In the genomic region with DNA sequence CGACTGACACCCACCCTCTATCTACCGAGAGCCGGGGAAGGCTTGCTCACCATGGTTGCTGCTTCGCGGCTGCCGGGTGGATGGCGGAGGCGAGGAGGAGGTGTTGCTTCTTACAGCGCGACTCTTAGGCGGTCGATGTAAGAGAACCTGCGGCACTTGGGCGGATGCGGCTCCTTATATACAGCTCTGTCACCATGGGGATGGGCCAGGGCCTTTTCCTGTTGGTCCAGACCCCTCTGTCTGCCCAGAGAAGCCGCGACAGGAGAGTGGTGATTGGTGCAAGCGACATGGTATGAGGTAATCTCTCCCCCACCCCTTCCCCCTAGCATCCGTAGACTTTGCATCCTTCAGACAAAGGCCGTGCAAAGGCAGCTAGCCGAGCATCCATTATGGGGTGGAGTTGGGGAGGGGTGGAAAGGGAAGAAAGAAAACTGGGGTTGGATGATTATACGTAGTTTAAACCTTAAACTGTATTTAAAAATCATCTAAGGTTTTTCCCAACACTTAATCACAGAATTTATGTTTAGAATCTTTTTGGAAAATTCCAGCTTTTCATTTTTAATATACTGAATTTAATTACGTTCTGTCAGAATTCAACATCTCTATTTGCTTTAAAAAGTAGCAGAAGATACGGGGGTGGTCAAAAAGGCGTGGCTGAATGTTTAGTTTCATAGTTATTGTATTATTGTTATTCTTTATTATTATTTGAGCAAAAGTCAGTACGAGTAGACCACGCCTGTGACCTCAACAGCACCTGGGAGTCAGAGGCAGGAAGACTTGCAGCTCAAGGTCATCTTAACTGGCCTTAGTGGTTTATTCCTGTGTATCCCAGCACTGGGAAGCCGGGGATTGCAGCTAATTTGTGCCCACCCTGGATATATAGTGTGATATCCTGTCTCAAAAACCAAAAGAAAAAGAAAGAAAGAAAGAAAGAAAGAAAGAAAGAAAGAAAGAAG, we compare ENCODE assay signal across 8 mouse cellular contexts. TPM values are rescaled to one million over a fixed set of nuclear protein-coding genes. Genes with fewer than 3 reads are reported as not detected.
DNase-seq lines count a peak whose midpoint lies in the region; ATAC-seq and TF ChIP-seq lines count a peak whose summit lies in the region.

Gene Gm49450 (minus strand): TSS at position 151 of the 956 bp plus-strand sequence.
Gene Tuba1a (minus strand): TSS at position 303 of the 956 bp plus-strand sequence.

- H3K79me3 ChIP-seq in C2C12 (ENCODE audit: low read depth), result peaks cover 22% of the 10 kb centered on the region

- TF ChIP-seq CTCF in C2C12 (IDR thresholded peaks at IDR 0.05; ENCODE audit: control insufficient read depth, insufficient read depth, insufficient read length), result no peak
- TF ChIP-seq CTCF in midbrain, postnatal 0 days (IDR thresholded peaks at IDR 0.05), result no peak

- no peaks in the 10 kb centered on the region for H3K27me3 ChIP-seq in C2C12 (ENCODE audit: control insufficient read depth, insufficient read depth, insufficient read length)
- H3K27me3 ChIP-seq in heart, embryonic 10.5 days (ENCODE audit: insufficient read depth, poor library complexity, severe bottlenecking), result no peaks in the 10 kb centered on the region
- no peaks in the 10 kb centered on the region for H3K27me3 ChIP-seq in kidney, embryonic 14.5 days (ENCODE audit: control insufficient read depth, insufficient read depth, low read length)
- no peaks in the 10 kb centered on the region for H3K27me3 ChIP-seq in limb, embryonic 15.5 days
- H3K27me3 ChIP-seq in midbrain, postnatal 0 days (ENCODE audit: insufficient read depth, low read length), result no peaks in the 10 kb centered on the region

- 8% methylated on average over 28 of the region's 28 CpGs for WGBS in heart, embryonic 10.5 days
- 5% methylated on average over 28 of the region's 28 CpGs for WGBS in kidney, embryonic 14.5 days
- 5% methylated on average over 28 of the region's 28 CpGs for WGBS in limb, embryonic 15.5 days
- under 1% methylated on average over 28 of the region's 28 CpGs for WGBS in midbrain, postnatal 0 days

- H3K4me1 ChIP-seq in heart, embryonic 10.5 days, result peaks cover 22% of the 10 kb centered on the region
- H3K4me1 ChIP-seq in kidney, embryonic 14.5 days (ENCODE audit: control insufficient read depth, insufficient read depth, low read length), result peaks cover 14% of the 10 kb centered on the region; the same call in 1 of the 2 replicates
- peaks cover 16% of the 10 kb centered on the region for H3K4me1 ChIP-seq in limb, embryonic 15.5 days
- H3K4me1 ChIP-seq in midbrain, postnatal 0 days (ENCODE audit: insufficient read depth, low read length), result no peaks in the 10 kb centered on the region

- peaks cover 26% of the 10 kb centered on the region for H3K79me2 ChIP-seq in C2C12 (ENCODE audit: control insufficient read depth, insufficient read depth)

- peak within 1 kb of the TSS; percentile 75 for H3K9ac ChIP-seq in kidney, embryonic 14.5 days (ENCODE audit: low read depth, low read length)
- H3K9ac ChIP-seq in limb, embryonic 15.5 days, result peak within 1 kb of the TSS; percentile 95
- H3K9ac ChIP-seq in midbrain, postnatal 0 days (replicated peaks; ENCODE audit: low read length, poor library complexity, severe bottlenecking), result peak within 1 kb of the TSS; percentile 99

- H3K4me3 ChIP-seq in C2C12 (ENCODE audit: insufficient read depth, poor library complexity, severe bottlenecking), result peak within 1 kb of the TSS; percentile 99
- H3K4me3 ChIP-seq in heart, embryonic 10.5 days, result peak within 1 kb of the TSS; percentile 84
- peak within 1 kb of the TSS; percentile 54 for H3K4me3 ChIP-seq in kidney, embryonic 14.5 days (ENCODE audit: low read length)
- peak within 1 kb of the TSS; percentile 83 for H3K4me3 ChIP-seq in limb, embryonic 15.5 days
- H3K4me3 ChIP-seq in midbrain, postnatal 0 days (ENCODE audit: low read depth, low read length), result peak within 1 kb of the TSS; percentile 62

- peak within 1 kb of the TSS; percentile 91 for H3K27ac ChIP-seq in heart, embryonic 10.5 days
- H3K27ac ChIP-seq in kidney, embryonic 14.5 days (ENCODE audit: low read depth, low read length), result peak within 1 kb of the TSS; percentile 98
- H3K27ac ChIP-seq in limb, embryonic 15.5 days, result peak within 1 kb of the TSS; percentile 98
- H3K27ac ChIP-seq in midbrain, postnatal 0 days (ENCODE audit: low read depth, low read length), result peak within 1 kb of the TSS; percentile 94

- peak within 1 kb of the TSS; percentile 56 for H3ac ChIP-seq in C2C12 (ENCODE audit: control insufficient read depth, insufficient read length, low read depth)

- peak; percentile 75 for ATAC-seq in erythroblast, adult 5-6 weeks (replicated peaks; ENCODE audit: low FRiP score, poor library complexity, severe bottlenecking)
- peak; percentile 99 for ATAC-seq in kidney, embryonic 14.5 days (ENCODE audit: low FRiP score, low TSS enrichment)
- peak; percentile 98 for ATAC-seq in limb, embryonic 15.5 days (ENCODE audit: insufficient number of reproducible peaks, low FRiP score, low TSS enrichment, low read depth)
- peak; percentile 98 for ATAC-seq in midbrain, postnatal 0 days (ENCODE audit: low FRiP score)

- peak within 1 kb of the TSS; percentile 65 for H3K4me2 ChIP-seq in kidney, embryonic 14.5 days (replicated peaks; ENCODE audit: low read depth, low read length)
- H3K4me2 ChIP-seq in limb, embryonic 15.5 days, result peak within 1 kb of the TSS; percentile 55
- H3K4me2 ChIP-seq in midbrain, postnatal 0 days (ENCODE audit: low read depth, low read length, poor library complexity, severe bottlenecking), result peak within 1 kb of the TSS; percentile 83

- peaks cover 27% of the 10 kb centered on the region for H3K36me3 ChIP-seq in C2C12 (ENCODE audit: control insufficient read depth, insufficient read depth)
- H3K36me3 ChIP-seq in heart, embryonic 10.5 days, result peaks cover 14% of the 10 kb centered on the region
- peaks cover 12% of the 10 kb centered on the region for H3K36me3 ChIP-seq in kidney, embryonic 14.5 days (ENCODE audit: control insufficient read depth, insufficient read depth, low read length)
- H3K36me3 ChIP-seq in limb, embryonic 15.5 days, result peaks cover 9% of the 10 kb centered on the region; the same call in 1 of the 2 replicates
- peaks cover 13% of the 10 kb centered on the region; the same call in 1 of the 2 replicates for H3K36me3 ChIP-seq in midbrain, postnatal 0 days (ENCODE audit: insufficient read depth, low read length)

- H3K9me3 ChIP-seq in heart, embryonic 10.5 days, result no peaks in the 10 kb centered on the region
- no peaks in the 10 kb centered on the region for H3K9me3 ChIP-seq in kidney, embryonic 14.5 days (ENCODE audit: control insufficient read depth, low read length)
- no peaks in the 10 kb centered on the region for H3K9me3 ChIP-seq in limb, embryonic 15.5 days
- no peaks in the 10 kb centered on the region for H3K9me3 ChIP-seq in midbrain, postnatal 0 days (ENCODE audit: low read length)

- DNase-seq in brain, adult 2 months (ENCODE audit: low read depth, low spot score), result peak; percentile 100
- DNase-seq in heart, embryonic 10.5 days (ENCODE audit: low spot score), result peak; percentile 99
- DNase-seq in midbrain, postnatal 0 days (ENCODE audit: low spot score), result peak; percentile 99
- peak; percentile 67 to 76 for DNase-seq in spleen, postnatal 14 days (ENCODE audit: low spot score in 2 of 2)

TF ChIP-seq in C2C12, 6 proteins besides CTCF, POLR2A, EP300 and RAD21:
- TF ChIP-seq CEBPB (IDR thresholded peaks at IDR 0.05; ENCODE audit: low read depth) (peak; percentile 76), MAX (IDR thresholded peaks at IDR 0.05) (peak; percentile 37), MYOD1 (IDR thresholded peaks at IDR 0.05; ENCODE audit: control insufficient read depth, insufficient read length, low read depth) (no peak), FOSL1 (IDR thresholded peaks at IDR 0.05; ENCODE audit: insufficient read depth, low read length, poor library complexity, severe bottlenecking) (no peak), MYOG (IDR thresholded peaks at IDR 0.05; ENCODE audit: control insufficient read depth, extremely low read depth, insufficient read length) (no peak), USF1 (IDR thresholded peaks at IDR 0.05; ENCODE audit: low read depth) (no peak)

RNA-seq across cellular contexts. Expression of gene Gm49450, which starts in this region (rescaled TPM):
- polyA plus RNA-seq in C2C12 (2012; fragmentation: generic; extraction: Trizol), result 0.22 TPM
- total RNA-seq in erythroblast, adult 5-6 weeks (2015; ENCODE audit: low replicate concordance), result not detected in 2 replicates
- total RNA-seq in erythroblast, adult 5-6 weeks (2017; ENCODE audit: low replicate concordance), result 4.7 TPM in 1 of 2 replicates, not detected in the other
- not detected in 2 replicates for polyA plus RNA-seq in heart, embryonic 10.5 days (2016; fragmentation: Nextera tagmentation; extraction: Ambion mirVana)
- not detected in 2 replicates for polyA plus RNA-seq in kidney, embryonic 14.5 days (2014; fragmentation: Nextera tagmentation; extraction: Ambion mirVana)
- not detected in 2 replicates for polyA plus RNA-seq in limb, embryonic 15.5 days (2015; fragmentation: Nextera tagmentation; extraction: Ambion mirVana)
- total RNA-seq in midbrain, postnatal 0 days (2014; rRNA removed), result 1,797 and 2,945 TPM in 2 replicates
- not detected in 2 replicates for polyA plus RNA-seq in midbrain, postnatal 0 days (2015; fragmentation: Nextera tagmentation; extraction: Ambion mirVana)

RNA-seq across cellular contexts. Expression of gene Tuba1a, which starts in this region (rescaled TPM):
- 2,758 TPM for polyA plus RNA-seq in C2C12 (2012; fragmentation: generic; extraction: Trizol)
- total RNA-seq in erythroblast, adult 5-6 weeks (2015; ENCODE audit: low replicate concordance), result 15.3 and 19.6 TPM in 2 replicates
- total RNA-seq in erythroblast, adult 5-6 weeks (2017; ENCODE audit: low replicate concordance), result 4.3 and 5.9 TPM in 2 replicates
- 1,319 and 1,394 TPM in 2 replicates for polyA plus RNA-seq in heart, embryonic 10.5 days (2016; fragmentation: Nextera tagmentation; extraction: Ambion mirVana)
- 891 and 921 TPM in 2 replicates for polyA plus RNA-seq in kidney, embryonic 14.5 days (2014; fragmentation: Nextera tagmentation; extraction: Ambion mirVana)
- 1,206 and 1,410 TPM in 2 replicates for polyA plus RNA-seq in limb, embryonic 15.5 days (2015; fragmentation: Nextera tagmentation; extraction: Ambion mirVana)
- total RNA-seq in midbrain, postnatal 0 days (2014; rRNA removed), result 17,447 and 20,461 TPM in 2 replicates
- 15,641 and 16,823 TPM in 2 replicates for polyA plus RNA-seq in midbrain, postnatal 0 days (2015; fragmentation: Nextera tagmentation; extraction: Ambion mirVana)

Comparison
In these comparisons a context has a peak if more than half of its experiments do, and no peak if none do; other contexts are left out.
1. Peak in every context shown above with its lines: DNase-seq, ATAC-seq, H3K4me3 ChIP-seq and H3K27ac ChIP-seq.
2. RNA of gene Gm49450 (total RNA-seq): 1,797 to 2,945 TPM in midbrain, postnatal 0 days; 4.7 TPM in erythroblast, adult 5-6 weeks; every median in the first group is over 100 times any median in the second.
3. RNA of gene Tuba1a (total RNA-seq): 17,447 to 20,461 TPM in midbrain, postnatal 0 days; 4.3 to 19.6 TPM in erythroblast, adult 5-6 weeks; every median in the first group is over 100 times any median in the second.